Mouse (Mus musculus) embryonic facial prominence, embryonic 11.5 days (tissue): ENCODE data around the gene Mrpl27. TPM values are rescaled to one million over a fixed set of nuclear protein-coding genes. Genes with fewer than 3 reads are reported as not detected.

Source experiments
- ATAC-seq: fragments of 200-750 bp; cut with Nextera tagmentation; replicated peaks from 2 replicates; pipeline ENCODE4 v1.8.0; 2017; ENCODE audit warnings: low read depth; ENCODE audit not compliant: insufficient number of reproducible peaks, low FRiP score, low TSS enrichment
- DNase-seq: peaks from one replicate; pipeline ENCODE4 v3.0.0-alpha.2; 2015; ENCODE audit warnings: low spot score
- H3K27ac ChIP-seq: fragments of 300-500 bp; sonication (generic); replicated peaks from 2 replicates; pipeline ENCODE4 v1.5.1; 2014; ENCODE audit warnings: mild to moderate bottlenecking, low read depth, low read length, control low read depth
- H3K27me3 ChIP-seq: fragments of 300-500 bp; sonication (generic); 2 replicates; pipeline ENCODE4 v1.6.1; 2014; ENCODE audit warnings: mild to moderate bottlenecking, low read length, moderate library complexity, mixed read lengths; ENCODE audit not compliant: control insufficient read depth, insufficient read depth
- H3K36me3 ChIP-seq: fragments of 300-500 bp; sonication (generic); replicated peaks from 2 replicates; pipeline ENCODE4 v1.6.1; 2014; ENCODE audit warnings: low read depth, mild to moderate bottlenecking, low read length, moderate library complexity, mixed read lengths; ENCODE audit not compliant: control insufficient read depth, insufficient read depth
- H3K4me1 ChIP-seq: fragments of 300-500 bp; sonication (generic); 2 replicates; pipeline ENCODE4 v1.6.1; 2014; ENCODE audit warnings: low read length, mixed read lengths; ENCODE audit not compliant: control insufficient read depth, insufficient read depth
- H3K4me2 ChIP-seq: fragments of 300-500 bp; sonication (generic); 2 replicates; pipeline ENCODE4 v1.6.1; 2014; ENCODE audit warnings: low read depth, mild to moderate bottlenecking, control low read depth, low read length, moderate library complexity
- H3K4me3 ChIP-seq: fragments of 300-500 bp; sonication (generic); 2 replicates; pipeline ENCODE4 v1.5.1; 2014; ENCODE audit warnings: low read depth, low read length, control low read depth
- H3K9ac ChIP-seq: fragments of 300-500 bp; sonication (generic); replicated peaks from 2 replicates; pipeline ENCODE4 v1.6.1; 2014; ENCODE audit warnings: mild to moderate bottlenecking, control low read depth, low read length
- H3K9me3 ChIP-seq: fragments of 300-500 bp; sonication (generic); replicated peaks from 2 replicates; pipeline ENCODE4 v1.6.1; 2016; ENCODE audit warnings: mild to moderate bottlenecking, low read length, inconsistent platforms, mixed read lengths; ENCODE audit not compliant: control insufficient read depth
- WGBS: fragments of 180-500 bp; shearing (Covaris S2); extraction: QIAGEN DNeasy Blood & Tissue Kit; methylation state at CpG from one replicate; pipeline ENCODE4 v1.1.7; 2014; 5-methylcytosine and 5-hydroxymethylcytosine counted together
- polyA plus RNA-seq: library from polyadenylated mRNA; unstranded; fragments of >200 nt; fragmentation: Nextera tagmentation; extraction: Ambion mirVana; gene quantifications from 2 replicates; pipeline ENCODE4 v1.2.1, GENCODE M21; 2014

Mrpl27 gene
- polyA plus RNA-seq, 1 experiment from 2014 or later, result 122 TPM

GRCm38 (mm10) chr11:94695508-94695907 is 41.9 kb downstream of the Mrpl27 start:
- Histone ChIP-seq H3K4me3 (no peak overlapping the region), H3K27ac (no peak overlapping the region), H3K9me3 (no peaks in the 10 kb centered on the region), H3K27me3 (no peaks in the 10 kb centered on the region), H3K36me3 (no peaks in the 10 kb centered on the region), H3K4me1 (no peaks in the 10 kb centered on the region), H3K4me2 (no peak overlapping the region), H3K9ac (no peak overlapping the region)
- WGBS, result 73% methylated on average over 6 of the region's 6 CpGs
- no peak for DNase-seq
- no peak for ATAC-seq

GRCm38 (mm10) chr11:94697140-94697539 is 43.6 kb downstream of the Mrpl27 start:
- Histone ChIP-seq H3K27ac (no peak overlapping the region), H3K9me3 (no peaks in the 10 kb centered on the region), H3K36me3 (no peaks in the 10 kb centered on the region), H3K4me3 (no peak overlapping the region), H3K4me1 (no peaks in the 10 kb centered on the region; the same call in 1 of the 2 replicates), H3K4me2 (no peak overlapping the region), H3K27me3 (no peaks in the 10 kb centered on the region), H3K9ac (no peak overlapping the region)
- no peak for DNase-seq
- WGBS, result 84% methylated on average over 2 of the region's 2 CpGs
- ATAC-seq, result no peak

GRCm38 (mm10) chr11:94697703-94698464 is 44.3 kb downstream of the Mrpl27 start:
- Histone ChIP-seq H3K4me2 (no peak overlapping the region), H3K27ac (no peak overlapping the region), H3K36me3 (no peaks in the 10 kb centered on the region), H3K9me3 (no peaks in the 10 kb centered on the region), H3K4me3 (no peak overlapping the region), H3K9ac (no peak overlapping the region), H3K4me1 (no peaks in the 10 kb centered on the region; the same call in 1 of the 2 replicates), H3K27me3 (no peaks in the 10 kb centered on the region)
- ATAC-seq (no peak), DNase-seq (no peak)
- WGBS, result 54% methylated on average over 13 of the region's 13 CpGs

DNA sequence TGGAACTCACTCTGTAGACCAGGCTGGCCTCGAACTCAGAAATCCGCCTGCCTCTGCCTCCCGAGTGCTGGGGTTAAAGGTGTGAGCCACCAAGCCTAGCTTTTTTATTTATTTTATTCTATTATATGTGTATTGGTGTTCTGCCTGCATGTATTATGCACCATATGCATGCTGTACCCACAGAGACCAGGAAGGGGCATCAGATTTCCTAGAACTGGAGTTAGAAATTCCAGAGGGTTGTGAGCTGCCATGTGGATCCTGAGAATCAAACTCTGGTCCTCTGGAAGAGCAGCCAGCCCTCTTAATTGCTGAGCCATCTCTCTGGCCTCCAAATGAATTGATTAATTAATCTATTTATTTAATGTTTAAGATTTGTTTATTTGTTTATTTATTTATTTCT is 45.8 kb downstream of the Mrpl27 start:
- Histone ChIP-seq H3K9me3 (no peaks in the 10 kb centered on the region), H3K36me3 (no peaks in the 10 kb centered on the region), H3K9ac (no peak overlapping the region), H3K27me3 (no peaks in the 10 kb centered on the region), H3K4me1 (no peaks in the 10 kb centered on the region; the same call in 1 of the 2 replicates), H3K27ac (no peak overlapping the region), H3K4me3 (no peak overlapping the region), H3K4me2 (no peak overlapping the region)
- ATAC-seq (no peak), DNase-seq (no peak)
- 100% methylated on average over 3 of the region's 3 CpGs for WGBS

GRCm38 (mm10) chr11:94701401-94702215 is 48.0 kb downstream of the Mrpl27 start:
- H3K4me1 ChIP-seq, result no peaks in the 10 kb centered on the region; the same call in 1 of the 2 replicates
- H3K4me2 ChIP-seq, result no peak overlapping the region
- ATAC-seq, result no peak
- H3K27ac ChIP-seq, result no peak overlapping the region
- 60% methylated on average over 27 of the region's 27 CpGs for WGBS
- H3K27me3 ChIP-seq, result no peaks in the 10 kb centered on the region
- no peaks in the 10 kb centered on the region for H3K36me3 ChIP-seq
- no peaks in the 10 kb centered on the region for H3K9me3 ChIP-seq
- H3K4me3 ChIP-seq, result no peak overlapping the region
- no peak overlapping the region for H3K9ac ChIP-seq
- no peak for DNase-seq

GRCm38 (mm10) chr11:94702216-94702610 is 48.6 kb downstream of the Mrpl27 start:
- Histone ChIP-seq H3K36me3 (no peaks in the 10 kb centered on the region), H3K27me3 (no peaks in the 10 kb centered on the region), H3K4me2 (no peak overlapping the region), H3K4me1 (no peaks in the 10 kb centered on the region; the same call in 1 of the 2 replicates), H3K9ac (no peak overlapping the region), H3K9me3 (no peaks in the 10 kb centered on the region), H3K27ac (no peak overlapping the region), H3K4me3 (no peak overlapping the region)
- WGBS, result 42% methylated on average over 3 of the region's 3 CpGs
- ATAC-seq, result no peak
- no peak for DNase-seq

GRCm38 (mm10) chr11:94704020-94704419 is 50.5 kb downstream of the Mrpl27 start:
- Histone ChIP-seq H3K4me1 (no peaks in the 10 kb centered on the region; the same call in 1 of the 2 replicates), H3K27ac (no peak overlapping the region), H3K4me3 (no peak overlapping the region), H3K9me3 (no peaks in the 10 kb centered on the region), H3K9ac (no peak overlapping the region), H3K36me3 (no peaks in the 10 kb centered on the region), H3K4me2 (no peak overlapping the region), H3K27me3 (no peaks in the 10 kb centered on the region)
- WGBS, result 47% methylated on average over 7 of the region's 7 CpGs
- no peak for ATAC-seq
- DNase-seq, result no peak

DNA sequence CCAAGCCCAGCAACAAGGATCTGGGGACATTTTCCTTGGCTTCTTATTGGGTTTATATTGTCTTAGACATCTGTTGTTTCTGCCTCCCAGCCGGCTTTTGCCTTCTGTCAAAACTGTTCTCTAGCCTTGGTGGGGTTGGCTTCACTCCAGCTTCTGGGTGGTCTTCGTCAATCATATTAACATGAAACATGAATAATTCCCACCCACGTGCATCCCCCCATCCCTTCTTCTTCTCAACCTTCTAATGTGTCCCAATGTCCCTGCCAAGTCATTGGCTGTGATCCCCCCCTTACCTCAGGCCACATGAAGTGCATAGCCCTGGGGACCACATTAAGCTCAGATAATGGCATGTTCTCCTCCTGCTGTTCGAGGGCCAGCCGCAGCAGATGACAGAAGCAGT is 50.9 kb downstream of the Mrpl27 start, which contains the start of gene Gm11541:
TSS of gene Gm11541 (minus strand) at position 28 of the 400 bp plus-strand sequence.
- no peak within 1 kb of the TSS for H3K4me2 ChIP-seq
- H3K27ac ChIP-seq, result no peak within 1 kb of the TSS
- ATAC-seq, result no peak
- no peaks in the 10 kb centered on the region for H3K36me3 ChIP-seq
- no peaks in the 10 kb centered on the region for H3K27me3 ChIP-seq
- no peaks in the 10 kb centered on the region; the same call in 1 of the 2 replicates for H3K4me1 ChIP-seq
- H3K9ac ChIP-seq, result no peak within 1 kb of the TSS
- WGBS, result 66% methylated on average over 5 of the region's 5 CpGs
- no peak within 1 kb of the TSS for H3K4me3 ChIP-seq
- no peaks in the 10 kb centered on the region for H3K9me3 ChIP-seq
- DNase-seq, result no peak
